In the genomic region with DNA sequence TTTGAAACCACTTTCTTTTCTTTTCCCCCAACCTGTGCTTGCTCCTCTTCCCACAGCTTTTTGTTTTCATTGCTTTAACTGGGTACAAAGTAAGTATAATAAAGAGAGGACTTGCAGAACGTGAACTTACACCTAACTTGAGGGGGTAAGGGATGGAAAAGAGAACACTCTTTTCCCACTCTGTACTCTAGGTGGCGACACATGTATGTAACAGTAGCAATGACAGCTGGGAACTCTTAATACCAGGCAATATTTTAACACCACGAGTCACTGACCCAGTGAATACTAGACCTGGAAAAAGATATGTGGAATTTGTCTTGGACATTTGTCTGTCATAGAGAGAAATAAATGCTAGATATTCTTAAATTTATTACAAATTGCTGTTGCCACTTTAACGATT, we compare ENCODE assay signal across 8 mouse cellular contexts. TPM values are rescaled to one million over a fixed set of nuclear protein-coding genes. Genes with fewer than 3 reads are reported as not detected.
DNase-seq lines count a peak whose midpoint lies in the region; ATAC-seq and TF ChIP-seq lines count a peak whose summit lies in the region.

No protein-coding gene starts in this region.

- no peak overlapping the region for H3K4me2 ChIP-seq in intestine, postnatal 0 days (replicated peaks; ENCODE audit: low read depth)

- peak; percentile 65 for ATAC-seq in Patski
- no peak for ATAC-seq in intestine, postnatal 0 days

- POLR2A ChIA-PET in Patski (lab: Charles Lee) = no interaction called here

- H3K9me3 ChIP-seq in intestine, postnatal 0 days (ENCODE audit: control insufficient read depth) = no peaks in the 10 kb centered on the region

- no peaks in the 10 kb centered on the region for H3K36me3 ChIP-seq in intestine, postnatal 0 days (ENCODE audit: control insufficient read depth, insufficient read depth)

- H3K27ac ChIP-seq in intestine, postnatal 0 days (ENCODE audit: low read depth, low read length) = no peak overlapping the region

- peak; percentile 41 for DNase-seq in heart, adult 8-10 months (ENCODE audit: low spot score)
- DNase-seq in heart, postnatal 25 days (ENCODE audit: low spot score) = no peak
- DNase-seq in 416B (ENCODE audit: low read depth) (peak; percentile 42), Patski (ENCODE audit: low read depth, low spot score) (no peak)
- peak; percentile 26 for DNase-seq in retina, postnatal 1 day
- no peak for DNase-seq in gastrocnemius, postnatal 25 days
- no peak for DNase-seq in cerebellum, adult 9-11 months

- intact Hi-C loops in heart, postnatal 25 days (cut with DNase I) = loop anchor here (2.0 kb wide), 1 partner anchor 236 kb away; no protein-coding TSS in a partner anchor

- H3K4me3 ChIP-seq in intestine, postnatal 0 days (ENCODE audit: low read depth, low read length) = no peak overlapping the region

- H3K4me1 ChIP-seq in intestine, postnatal 0 days (replicated peaks; ENCODE audit: control insufficient read depth, insufficient read depth, low read length) = no peaks in the 10 kb centered on the region

- TF ChIP-seq CTCF in Patski (IDR thresholded peaks at IDR 0.05) = peak; percentile 74
- peak; percentile 83 for TF ChIP-seq CTCF in intestine, postnatal 0 days (IDR thresholded peaks at IDR 0.05; ENCODE audit: low read depth)

- WGBS in intestine, postnatal 0 days = 24% methylated on average over 4 of the region's 4 CpGs

- H3K27me3 ChIP-seq in Patski = peaks cover 19% of the 10 kb centered on the region
- H3K27me3 ChIP-seq in intestine, postnatal 0 days (replicated peaks; ENCODE audit: control insufficient read depth, insufficient read depth, low read length) = no peaks in the 10 kb centered on the region

- H3K9ac ChIP-seq in intestine, postnatal 0 days (ENCODE audit: low read depth, low read length) = no peak overlapping the region

- in situ Hi-C loops in Patski (cut with MboI; ENCODE audit: low pct_unique_long_range_greater_than_20kb) = loop anchor here (5.0 to 10.0 kb wide), 2 partner anchors 126 to 239 kb away; no protein-coding TSS in a partner anchor

- CTCF ChIA-PET in Patski (lab: Charles Lee) = interaction anchor here (1.1 to 2.1 kb wide), 3 partner anchors 10 to 237 kb away, joined by 3 to 12 read pairs (median 6); no protein-coding TSS in a partner anchor

RNA-seq across cellular contexts. Expression of a gene that starts 8.5 kb away (rescaled TPM):
- 1 to 10 TPM in 2 of 4 experiments, under 1 TPM in 2; 0.25 to 1.4 (median 0.84) TPM for total RNA-seq in heart, adult 8-10 months (2022)
- total RNA-seq in heart, postnatal 25 days (2021) = 1 to 10 TPM in 1 of 2 experiments, under 1 TPM in 1; 0.84 to 1.3 TPM
- not detected for polyA plus RNA-seq in Patski (2021)
- 145 and 146 TPM in 2 replicates for polyA plus RNA-seq in intestine, postnatal 0 days (2015; fragmentation: Nextera tagmentation; extraction: Ambion mirVana)
- not detected for total RNA-seq in gastrocnemius, postnatal 25 days (2021)

RNA-seq across cellular contexts. Expression of a gene that starts 13.3 kb away (rescaled TPM):
- total RNA-seq in heart, adult 8-10 months (2022) = 10 to 100 TPM; 10.0 to 12.5 (median 11.9) TPM
- 10 to 100 TPM; 16.2 to 17.0 TPM for total RNA-seq in heart, postnatal 25 days (2021)
- polyA plus RNA-seq in Patski (2021) = 0.03 TPM
- polyA plus RNA-seq in intestine, postnatal 0 days (2015; fragmentation: Nextera tagmentation; extraction: Ambion mirVana) = 1.4 and 1.5 TPM in 2 replicates
- 1 to 10 TPM; 1.5 to 2.8 TPM for total RNA-seq in gastrocnemius, postnatal 25 days (2021)

Comparison
In these comparisons a context has a peak if more than half of its experiments do, and no peak if none do; other contexts are left out.
1. DNase-seq: peak in heart, adult 8-10 months (single experiment), 416B (single experiment) and retina, postnatal 1 day (single experiment); none in heart, postnatal 25 days (single experiment), Patski (single experiment), gastrocnemius, postnatal 25 days (single experiment) and cerebellum, adult 9-11 months (single experiment).